Mouse (Mus musculus) embryonic facial prominence, embryonic 14.5 days (tissue): Measurements from ENCODE around the gene Tom1l2. TPM values are rescaled to one million over a fixed set of nuclear protein-coding genes. Genes with fewer than 3 reads are reported as not detected.

Experiments used
- ATAC-seq: fragments of 200-750 bp; cut with Nextera tagmentation; 2 replicates; pipeline ENCODE4 v1.8.0; 2017; ENCODE audit warnings: low read depth, moderate number of reproducible peaks, moderate TSS enrichment
- DNase-seq: peaks from one replicate; pipeline ENCODE4 v3.0.0-alpha.2; 2015; ENCODE audit warnings: low spot score
- H3K27ac ChIP-seq: fragments of 300-500 bp; sonication (generic); replicated peaks from 2 replicates; pipeline ENCODE4 v1.5.1; 2014; ENCODE audit warnings: low read depth, mild to moderate bottlenecking, low read length, moderate library complexity
- H3K27me3 ChIP-seq: fragments of 300-500 bp; sonication (generic); replicated peaks from 2 replicates; pipeline ENCODE4 v1.6.1; 2014; ENCODE audit warnings: low read length; ENCODE audit not compliant: control insufficient read depth, insufficient read depth
- H3K36me3 ChIP-seq: fragments of 300-500 bp; sonication (generic); 2 replicates; pipeline ENCODE4 v1.6.1; 2014; ENCODE audit warnings: low read length, mixed read lengths; ENCODE audit not compliant: control insufficient read depth, insufficient read depth
- H3K4me1 ChIP-seq: fragments of 300-500 bp; sonication (generic); 2 replicates; pipeline ENCODE4 v1.6.1; 2014; ENCODE audit warnings: antibody characterized with exemption, low read length; ENCODE audit not compliant: control insufficient read depth, insufficient read depth
- H3K4me2 ChIP-seq: fragments of 300-500 bp; sonication (generic); 2 replicates; pipeline ENCODE4 v1.6.1; 2014; ENCODE audit warnings: low read depth, mild to moderate bottlenecking, low read length, moderate library complexity, mixed read lengths
- H3K4me3 ChIP-seq: fragments of 300-500 bp; sonication (generic); 2 replicates; pipeline ENCODE4 v1.5.1; 2014; ENCODE audit warnings: low read depth, mild to moderate bottlenecking, low read length
- H3K9ac ChIP-seq: fragments of 300-500 bp; sonication (generic); 2 replicates; pipeline ENCODE4 v1.6.1; 2014; ENCODE audit warnings: low read depth, mild to moderate bottlenecking, low read length, moderate library complexity, mixed read lengths
- H3K9me3 ChIP-seq: fragments of 300-500 bp; sonication (generic); 2 replicates; pipeline ENCODE4 v1.6.1; 2016; ENCODE audit warnings: low read length; ENCODE audit not compliant: control insufficient read depth
- WGBS: fragments of 180-500 bp; shearing (Covaris S2); extraction: QIAGEN DNeasy Blood & Tissue Kit; methylation state at CpG from one replicate; pipeline ENCODE4 v1.1.7; 2014; 5-methylcytosine and 5-hydroxymethylcytosine counted together
- polyA plus RNA-seq: library from polyadenylated mRNA; unstranded; fragments of >200 nt; fragmentation: Nextera tagmentation; extraction: Ambion mirVana; gene quantifications from 2 replicates; pipeline ENCODE4 v1.2.1, GENCODE M21; 2014

Tom1l2 gene
- polyA plus RNA-seq, 1 experiment from 2014 or later: 23.4 TPM

DNA sequence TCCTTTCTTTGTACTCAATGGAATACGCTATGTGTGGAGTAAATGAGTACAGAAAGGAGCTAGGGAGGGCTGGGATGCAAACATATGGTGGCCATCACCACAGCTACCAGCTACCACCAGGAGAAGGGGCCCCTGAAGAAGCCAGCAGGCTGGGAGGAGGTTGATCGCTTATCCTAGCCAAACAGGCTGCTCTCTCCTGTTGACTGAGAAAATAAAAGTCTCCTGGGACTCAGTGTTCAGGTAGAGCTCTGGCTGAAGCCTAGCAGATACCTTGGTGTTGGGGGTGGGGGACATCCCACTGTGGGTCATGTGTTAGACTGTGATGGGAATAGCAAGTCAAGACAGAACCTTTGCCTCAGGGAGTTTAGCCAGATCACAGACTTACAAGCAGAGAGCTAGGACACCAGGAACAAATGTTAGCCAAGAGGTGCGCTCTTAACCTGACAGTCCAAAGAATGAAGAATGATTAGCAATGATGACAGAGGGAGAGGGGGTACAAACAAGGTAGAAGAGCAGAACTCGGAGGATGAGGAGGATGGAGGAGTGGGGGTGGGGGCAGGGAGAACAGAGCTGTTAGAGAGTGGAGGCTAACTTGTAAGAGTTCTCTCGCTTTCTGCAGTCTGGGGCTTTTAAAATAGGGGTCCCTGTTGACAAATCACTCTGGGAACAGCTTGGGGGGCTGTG lies 57.9 kb downstream of the Tom1l2 start:
- no peaks in the 10 kb centered on the region for H3K9me3 ChIP-seq
- no peak overlapping the region for H3K4me3 ChIP-seq
- no peaks in the 10 kb centered on the region for H3K36me3 ChIP-seq
- DNase-seq: no peak
- no peaks in the 10 kb centered on the region for H3K27me3 ChIP-seq
- ATAC-seq: peak; percentile 26; the same call in 1 of the 2 replicates
- H3K27ac ChIP-seq: peak overlapping the region; percentile 74
- H3K4me1 ChIP-seq: peaks cover 32% of the 10 kb centered on the region
- no peak overlapping the region for H3K9ac ChIP-seq
- WGBS: 35% methylated on average over 5 of the region's 5 CpGs
- H3K4me2 ChIP-seq: no peak overlapping the region

DNA sequence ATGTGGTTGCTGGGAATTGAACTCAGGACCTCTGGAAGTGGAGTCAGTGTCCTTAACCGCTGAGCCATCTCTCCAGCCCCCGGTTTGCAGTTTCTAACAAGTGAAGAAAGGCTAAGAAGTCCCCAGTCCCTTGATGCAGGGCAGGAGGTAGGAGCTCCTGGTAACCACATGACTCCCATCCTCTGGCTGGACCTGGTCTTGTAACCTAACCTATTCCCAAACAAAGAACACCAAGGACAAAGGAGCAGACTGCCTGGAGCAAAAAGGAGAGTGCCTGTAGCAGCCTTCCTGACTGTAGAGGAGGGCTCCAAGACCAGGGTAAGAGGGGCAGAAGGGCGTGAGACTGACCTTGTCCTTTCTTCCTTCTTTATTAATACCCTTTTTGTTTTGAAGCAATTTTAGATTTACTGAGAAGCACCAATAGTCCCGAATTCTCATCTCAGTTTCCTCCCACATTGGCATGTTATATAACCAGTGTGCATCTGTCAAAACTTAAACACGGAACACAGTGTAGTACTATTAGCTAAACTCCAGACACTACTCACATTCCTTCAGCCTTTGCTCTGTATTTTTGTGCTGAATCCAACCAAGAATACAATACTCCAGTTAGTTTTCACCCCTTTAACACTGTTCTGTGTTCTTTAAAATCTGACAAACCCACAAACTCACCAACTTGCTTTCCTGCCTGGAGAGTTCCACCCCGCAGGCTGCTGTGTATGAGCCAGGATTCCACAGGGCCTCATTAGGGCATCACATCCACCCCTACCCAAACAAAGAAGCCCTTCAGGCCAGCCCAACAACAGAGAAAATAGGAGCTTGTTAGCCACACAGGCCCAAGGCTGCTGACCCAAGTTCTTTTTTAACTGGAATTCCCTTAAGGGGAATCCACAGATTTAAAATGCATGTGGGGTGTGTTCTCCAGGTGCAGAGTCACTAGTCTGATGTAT lies 58.7 kb downstream of the Tom1l2 start:
- Histone ChIP-seq H3K9me3 (no peaks in the 10 kb centered on the region), H3K27ac (peak overlapping the region; percentile 74), H3K4me2 (no peak overlapping the region), H3K9ac (no peak overlapping the region), H3K36me3 (no peaks in the 10 kb centered on the region), H3K4me3 (no peak overlapping the region), H3K4me1 (peaks cover 32% of the 10 kb centered on the region), H3K27me3 (no peaks in the 10 kb centered on the region)
- ATAC-seq (peak; percentile 80), DNase-seq (peak; percentile 76)
- 35% methylated on average over 6 of the region's 6 CpGs for WGBS

GRCm38 (mm10) chr11:60292718-60293117 lies 60.0 kb downstream of the Tom1l2 start:
- Histone ChIP-seq H3K27ac (peak overlapping the region; percentile 64), H3K4me1 (peaks cover 36% of the 10 kb centered on the region), H3K27me3 (no peaks in the 10 kb centered on the region), H3K4me3 (no peak overlapping the region), H3K9ac (no peak overlapping the region), H3K4me2 (no peak overlapping the region), H3K36me3 (no peaks in the 10 kb centered on the region), H3K9me3 (no peaks in the 10 kb centered on the region)
- DNase-seq (peak; percentile 91), ATAC-seq (peak; percentile 73)
- 33% methylated on average over 2 of the region's 2 CpGs for WGBS

DNA sequence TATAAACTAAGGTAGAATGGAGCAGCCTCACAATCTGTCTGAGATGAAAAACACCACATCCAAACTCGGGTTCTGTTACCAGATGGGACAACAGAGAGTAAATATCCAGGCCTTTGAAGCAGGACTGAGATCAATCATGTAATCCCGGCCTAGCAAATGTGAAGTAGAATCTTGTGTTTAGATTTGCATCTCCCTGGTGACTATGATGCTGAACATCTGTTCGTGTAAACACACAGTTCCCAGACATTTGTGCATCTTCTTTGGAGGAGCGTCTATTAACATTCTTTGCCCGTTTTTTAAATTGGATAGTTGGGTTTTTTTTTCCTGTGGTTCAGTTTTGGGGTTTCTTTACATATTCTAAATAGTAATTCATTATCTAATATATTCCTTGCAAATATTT lies 63.7 kb downstream of the Tom1l2 start:
- H3K4me3 ChIP-seq: no peak overlapping the region
- no peaks in the 10 kb centered on the region for H3K9me3 ChIP-seq
- 35% methylated on average over 5 of the region's 5 CpGs for WGBS
- no peak overlapping the region for H3K9ac ChIP-seq
- no peak overlapping the region for H3K4me2 ChIP-seq
- no peak for ATAC-seq
- H3K27ac ChIP-seq: no peak overlapping the region
- DNase-seq: peak; percentile 63
- H3K36me3 ChIP-seq: no peaks in the 10 kb centered on the region
- H3K27me3 ChIP-seq: no peaks in the 10 kb centered on the region
- peaks cover 29% of the 10 kb centered on the region for H3K4me1 ChIP-seq

DNA sequence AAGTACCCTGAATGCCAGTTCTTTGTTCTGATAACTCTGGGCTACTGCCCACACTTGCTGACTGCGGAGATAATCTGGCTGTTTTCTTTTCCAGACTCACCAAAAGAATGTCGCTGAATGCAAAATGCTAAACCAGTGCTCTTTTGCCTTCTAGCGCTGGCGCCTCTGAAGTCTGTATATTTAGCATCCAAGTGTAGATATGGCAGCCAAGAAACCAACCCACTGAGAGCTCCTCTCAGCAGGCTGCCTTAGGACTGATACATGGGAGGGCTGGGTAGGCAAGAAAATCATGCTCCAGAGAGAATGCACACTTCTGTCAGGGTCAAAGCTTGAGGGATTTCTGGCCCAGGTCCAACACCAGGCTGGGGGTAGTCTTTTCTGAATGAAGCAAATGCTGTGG lies 66.4 kb downstream of the Tom1l2 start:
- DNase-seq: no peak
- Histone ChIP-seq H3K4me2 (no peak overlapping the region), H3K27me3 (no peaks in the 10 kb centered on the region), H3K9ac (no peak overlapping the region), H3K27ac (no peak overlapping the region), H3K9me3 (no peaks in the 10 kb centered on the region), H3K36me3 (no peaks in the 10 kb centered on the region), H3K4me3 (no peak overlapping the region), H3K4me1 (peaks cover 15% of the 10 kb centered on the region)
- 66% methylated on average over 4 of the region's 4 CpGs for WGBS
- no peak for ATAC-seq

DNA sequence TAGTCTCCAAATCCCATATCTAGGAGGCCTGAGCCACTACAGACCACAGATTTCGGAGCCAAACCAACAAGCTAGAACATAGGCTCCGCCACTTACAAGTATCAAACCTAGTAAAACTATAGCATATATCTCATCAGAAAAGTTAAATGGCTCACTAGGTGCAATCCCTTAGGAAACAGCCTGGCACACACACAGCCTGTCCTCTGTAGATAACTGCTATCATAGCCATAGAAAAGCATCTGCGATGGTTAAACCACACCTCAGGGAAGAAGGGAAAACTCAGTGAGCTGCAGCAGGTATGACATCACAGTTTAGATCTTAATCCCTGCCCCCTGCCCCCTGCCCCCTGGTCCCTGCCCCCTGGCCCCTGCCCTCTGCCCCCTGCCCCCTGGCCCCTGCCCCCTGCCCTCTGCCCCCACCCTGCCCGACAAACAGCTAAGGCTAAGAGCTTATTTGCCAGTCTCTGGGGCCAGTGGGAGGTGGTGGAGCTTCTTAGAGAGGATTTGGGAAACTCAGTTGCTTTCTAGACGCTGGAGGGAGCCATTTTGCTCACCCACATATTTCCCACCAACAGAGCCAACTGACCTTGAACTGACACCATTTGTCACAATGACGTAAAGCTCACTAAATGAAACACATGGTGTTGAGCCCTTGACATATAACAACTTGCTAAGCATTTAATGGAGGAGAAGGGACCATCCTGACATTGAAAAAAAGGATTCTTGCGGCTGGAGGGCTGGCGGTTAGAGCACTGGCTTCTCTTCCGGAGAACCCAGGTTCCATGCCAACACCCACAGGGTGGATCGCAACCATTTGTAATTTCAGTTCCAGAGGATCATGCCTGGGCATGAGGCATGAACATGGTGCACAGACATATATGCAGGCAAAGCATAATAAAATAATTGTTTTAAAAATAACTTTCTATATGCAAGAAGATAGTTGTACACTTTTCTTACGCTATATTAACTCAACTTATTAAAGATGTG lies 72.0 kb downstream of the Tom1l2 start:
- H3K27ac ChIP-seq: no peak overlapping the region
- no peak overlapping the region for H3K9ac ChIP-seq
- H3K4me2 ChIP-seq: no peak overlapping the region
- 73% methylated on average over 11 of the region's 11 CpGs for WGBS
- H3K27me3 ChIP-seq: no peaks in the 10 kb centered on the region
- no peak overlapping the region for H3K4me3 ChIP-seq
- DNase-seq: no peak
- H3K4me1 ChIP-seq: no peaks in the 10 kb centered on the region
- no peaks in the 10 kb centered on the region for H3K36me3 ChIP-seq
- ATAC-seq: no peak
- no peaks in the 10 kb centered on the region for H3K9me3 ChIP-seq

DNA sequence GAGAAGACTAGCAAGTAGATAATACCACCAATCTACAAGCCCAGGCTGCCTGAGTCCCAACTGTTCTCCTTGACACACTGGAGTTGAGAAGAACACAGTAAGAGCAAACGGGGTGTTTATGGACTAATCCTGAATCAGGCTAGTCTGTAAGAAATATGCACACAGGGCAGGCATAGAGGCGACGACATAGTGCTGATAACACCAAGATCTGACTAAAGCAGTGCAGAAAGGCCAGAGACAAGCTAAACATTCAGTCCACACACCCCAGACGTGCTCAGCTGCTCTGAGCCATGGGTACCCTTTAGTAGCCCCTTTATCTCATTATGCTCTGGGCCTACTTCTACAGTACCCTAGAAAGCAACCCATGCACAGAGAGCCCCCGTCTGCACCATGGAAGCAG lies 73.2 kb downstream of the Tom1l2 start:
- Histone ChIP-seq H3K4me2 (no peak overlapping the region), H3K27ac (no peak overlapping the region), H3K4me3 (no peak overlapping the region), H3K4me1 (peaks cover 5% of the 10 kb centered on the region; the same call in 1 of the 2 replicates), H3K27me3 (no peaks in the 10 kb centered on the region), H3K36me3 (no peaks in the 10 kb centered on the region), H3K9me3 (no peaks in the 10 kb centered on the region), H3K9ac (no peak overlapping the region)
- WGBS: 69% methylated on average over 5 of the region's 5 CpGs
- ATAC-seq (no peak), DNase-seq (no peak)

DNA sequence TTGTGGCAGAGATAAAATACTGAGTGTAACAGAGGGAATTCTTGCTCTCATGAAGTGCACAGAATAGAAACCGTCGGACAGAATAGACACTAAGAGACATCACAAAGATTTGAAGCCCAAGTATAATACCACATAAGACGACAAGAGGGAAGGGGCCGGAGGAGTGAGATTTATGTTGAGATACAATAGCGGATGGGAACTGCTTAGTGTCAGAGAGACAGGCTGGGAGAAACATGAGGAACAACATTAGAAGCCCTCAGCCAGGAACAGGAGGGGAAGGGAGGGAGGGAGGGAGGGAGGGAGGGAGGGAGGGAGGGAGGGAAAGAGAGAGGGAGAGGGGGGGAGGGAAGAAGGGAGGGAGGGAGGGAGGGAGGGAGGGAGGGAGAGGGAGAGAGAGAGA lies 74.9 kb downstream of the Tom1l2 start:
- H3K9me3 ChIP-seq: no peaks in the 10 kb centered on the region
- 57% methylated on average over 5 of the region's 5 CpGs for WGBS
- DNase-seq (no peak), ATAC-seq (no peak)
- H3K36me3 ChIP-seq: no peaks in the 10 kb centered on the region
- no peak overlapping the region for H3K4me3 ChIP-seq
- H3K27ac ChIP-seq: no peak overlapping the region
- H3K4me1 ChIP-seq: peaks cover 19% of the 10 kb centered on the region
- no peaks in the 10 kb centered on the region for H3K27me3 ChIP-seq
- H3K9ac ChIP-seq: no peak overlapping the region
- no peak overlapping the region for H3K4me2 ChIP-seq
